Mouse (Mus musculus): ENCODE measurements at regions not wholly inside any gene's neighbourhood (a gene's known extent, or its start where the extent isn't known, plus 50 kb on each side); places are given as distances from the start of the nearest gene placed in this dataset.
A peak's percentile ranks its signal among the peaks of the same experiment; 100 is the strongest.

DNA sequence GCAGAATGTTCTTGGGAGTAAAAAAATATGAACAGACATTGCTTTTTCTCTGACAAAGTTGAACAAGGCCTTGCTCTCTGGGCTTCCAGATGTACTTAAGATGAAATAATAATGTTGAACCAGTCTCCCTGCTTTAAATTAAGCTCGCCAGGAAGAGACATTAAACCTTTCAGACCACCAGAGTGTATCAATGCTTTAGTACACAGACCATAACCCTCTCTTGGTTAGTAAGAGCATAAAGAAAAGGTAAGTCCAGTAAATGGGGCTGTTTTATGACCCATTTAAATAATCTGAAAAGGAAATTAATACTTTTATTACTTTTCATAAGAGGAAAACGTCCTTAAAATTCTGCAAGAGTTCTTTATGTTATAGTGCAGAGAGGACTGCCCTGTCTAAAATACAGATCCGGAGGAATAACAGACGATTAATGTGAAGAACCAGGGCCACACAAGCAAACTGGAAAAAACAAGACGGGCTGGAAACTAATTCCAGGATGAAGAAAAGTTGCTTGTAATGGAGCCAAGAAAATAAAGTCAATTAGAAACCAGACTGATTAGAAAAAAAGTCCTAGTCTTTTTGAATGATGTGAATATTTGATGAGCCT lies 74.4 kb downstream of the Mettl11b start:
- intact Hi-C loops (cut with DNase I), result no loop called here

DNA sequence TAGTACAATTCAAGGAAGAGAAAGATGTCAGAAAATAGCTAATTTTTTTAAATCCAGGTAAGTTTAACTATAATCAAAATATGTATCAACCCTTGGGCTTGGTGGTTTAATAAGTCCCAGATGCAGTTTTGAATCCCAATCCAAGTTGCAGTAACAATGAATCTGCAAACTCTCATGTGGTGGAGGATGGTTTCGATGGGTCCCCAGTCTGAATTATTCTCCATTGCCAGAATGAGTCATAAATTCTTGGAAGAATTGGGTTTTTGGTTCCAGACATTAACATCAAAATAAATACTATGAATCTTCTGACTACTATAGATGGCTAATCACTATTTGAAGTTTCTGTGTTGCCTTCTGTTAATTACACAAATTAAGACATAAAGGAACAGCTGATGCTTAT lies 82.9 kb downstream of the Mettl11b start:
- intact Hi-C loops (cut with DNase I), result no loop called here

More for the DNA sequence above, 74.4 kb downstream of the Mettl11b start:
- no peak for DNase-seq (ENCODE audit: low spot score in 2 of 2)

DNA sequence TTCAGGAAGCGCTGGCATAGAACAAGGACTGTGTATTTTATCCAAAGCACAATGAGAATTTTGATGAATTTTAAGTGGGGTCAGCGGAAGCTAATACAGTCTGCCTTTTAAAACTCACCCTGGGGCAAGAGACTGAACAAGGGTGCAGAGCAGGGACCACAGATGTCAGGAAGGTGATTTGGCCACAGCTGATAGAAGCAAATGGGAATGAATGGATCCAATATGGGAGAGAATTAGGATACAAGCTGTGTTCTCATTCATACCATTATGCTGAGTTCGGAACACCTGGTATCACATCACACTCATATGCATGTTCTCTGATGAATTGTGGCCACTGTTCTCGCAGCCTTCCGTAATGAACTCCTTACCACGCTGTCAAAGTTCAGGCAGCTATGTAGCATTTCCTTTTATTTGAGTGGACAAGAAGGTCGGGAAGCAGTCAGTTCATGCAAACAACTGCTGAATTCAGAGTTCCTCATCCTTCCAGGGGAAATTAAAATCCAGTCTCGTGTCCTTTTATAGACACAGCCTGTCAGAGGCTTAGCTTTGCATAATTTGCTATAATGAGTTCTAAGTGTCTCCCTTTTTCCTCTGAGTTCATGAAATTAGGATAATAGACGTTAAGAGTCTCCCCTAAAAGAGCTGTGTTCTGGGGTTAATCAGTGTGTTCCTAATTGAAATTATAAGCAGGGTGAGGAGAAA lies 84.4 kb downstream of the Mettl11b start:
- DNase-seq (ENCODE audit: low spot score in 2 of 2), result no peak
- intact Hi-C loops (cut with DNase I), result no loop called here

More for the DNA sequence above, 82.9 kb downstream of the Mettl11b start:
- DNase-seq (ENCODE audit: low spot score in 2 of 2), result no peak

DNA sequence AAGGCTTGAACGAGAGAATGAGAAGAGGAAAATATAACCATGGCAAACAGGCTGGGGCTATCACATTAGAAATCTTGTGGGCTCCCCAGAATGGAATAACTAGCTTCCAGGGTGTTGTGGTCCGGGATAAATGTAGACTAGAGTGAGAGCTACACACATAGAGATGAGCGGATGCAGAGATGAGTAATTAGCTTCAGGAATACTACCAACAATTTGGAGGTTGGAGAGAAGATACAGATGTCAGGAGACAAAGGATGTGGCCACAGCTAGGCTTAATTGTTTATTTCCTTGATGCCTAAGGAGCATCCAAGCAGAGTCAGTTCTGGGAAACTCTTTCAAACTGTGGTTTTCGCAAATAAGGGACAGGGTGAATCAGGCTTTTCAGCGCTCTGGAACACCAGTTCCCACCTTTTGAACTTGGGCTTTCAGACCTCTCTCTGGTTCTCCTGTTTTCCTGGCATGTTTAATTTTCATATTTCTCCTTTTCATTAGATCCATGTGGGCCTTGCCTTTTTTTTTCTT lies 94.7 kb downstream of the Mettl11b start:
- no peak for DNase-seq (ENCODE audit: low spot score in 2 of 2)
- intact Hi-C loops (cut with DNase I), result no loop called here

GRCm38 (mm10) chr1:163624887-163625286 lies 100.1 kb downstream of the Mettl11b start:
- DNase-seq (ENCODE audit: low spot score in 2 of 2), result no peak
- intact Hi-C loops (cut with DNase I), result no loop called here

DNA sequence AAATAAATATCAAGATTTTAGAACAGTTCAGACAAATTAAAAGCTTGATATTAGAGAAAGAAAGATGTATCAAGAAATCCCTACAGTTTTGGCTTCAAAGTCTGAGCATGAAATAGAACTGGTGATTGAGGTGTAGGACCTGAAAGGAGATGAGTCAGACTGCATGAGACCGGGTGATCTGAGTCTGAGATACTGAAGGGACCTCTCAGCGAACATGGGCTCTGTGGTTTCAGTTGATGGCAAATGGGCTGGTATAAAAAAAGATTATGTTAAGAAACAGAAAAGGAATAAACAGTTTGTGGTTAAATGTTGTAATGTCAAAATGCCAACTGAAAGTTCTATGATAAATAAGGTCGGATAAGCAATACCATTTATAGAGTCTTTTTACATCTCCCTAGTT lies 103.7 kb downstream of the Mettl11b start:
- intact Hi-C loops (cut with DNase I), result no loop called here

DNA sequence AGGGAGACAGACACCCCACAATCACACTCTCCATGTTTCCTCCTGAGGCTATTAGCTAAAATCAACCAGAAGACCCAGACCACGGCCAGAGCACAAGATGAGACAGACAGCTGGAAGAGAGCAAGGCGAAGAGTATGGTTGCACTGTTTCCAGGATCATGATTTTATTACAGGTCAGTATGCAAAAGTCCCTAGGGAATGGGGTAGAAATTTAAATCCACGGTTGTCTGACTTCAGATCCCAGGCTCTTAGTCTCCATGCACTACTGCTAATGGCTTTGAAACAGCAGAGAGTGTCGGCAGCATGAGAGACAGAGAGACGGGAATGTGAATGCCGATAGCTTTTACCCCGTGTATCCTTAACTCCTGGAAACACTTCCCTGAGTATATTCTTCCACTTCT lies 105.2 kb downstream of the Mettl11b start:
- intact Hi-C loops (cut with DNase I), result no loop called here
- no peak for DNase-seq (ENCODE audit: low spot score in 2 of 2)

More for the DNA sequence above, 103.7 kb downstream of the Mettl11b start:
- no peak for DNase-seq (ENCODE audit: low spot score in 2 of 2)

GRCm38 (mm10) chr1:163618132-163618531 lies 106.9 kb downstream of the Mettl11b start:
- intact Hi-C loops (cut with DNase I), result no loop called here
- DNase-seq (ENCODE audit: low spot score in 2 of 2), result no peak

GRCm38 (mm10) chr1:163616596-163616995 lies 108.4 kb downstream of the Mettl11b start:
- DNase-seq (ENCODE audit: low spot score in 2 of 2), result no peak
- intact Hi-C loops (cut with DNase I), result no loop called here

GRCm38 (mm10) chr1:163608429-163608828 lies 116.6 kb downstream of the Mettl11b start:
- intact Hi-C loops (cut with DNase I), result no loop called here
- peak in 1 of 2 experiments; percentile 64 for DNase-seq (ENCODE audit: low spot score in 2 of 2)

- intact Hi-C loops (cut with DNase I), result no loop called here
- DNase-seq (ENCODE audit: low spot score in 2 of 2), result no peak
Measured at GRCm38 (mm10) chr1:163607701-163608100, 117.3 kb downstream of the Mettl11b start.

- no peak for DNase-seq (ENCODE audit: low spot score in 2 of 2)
- intact Hi-C loops (cut with DNase I), result no loop called here
Measured at GRCm38 (mm10) chr1:163599926-163600890, 124.8 kb downstream of the Mettl11b start.

DNA sequence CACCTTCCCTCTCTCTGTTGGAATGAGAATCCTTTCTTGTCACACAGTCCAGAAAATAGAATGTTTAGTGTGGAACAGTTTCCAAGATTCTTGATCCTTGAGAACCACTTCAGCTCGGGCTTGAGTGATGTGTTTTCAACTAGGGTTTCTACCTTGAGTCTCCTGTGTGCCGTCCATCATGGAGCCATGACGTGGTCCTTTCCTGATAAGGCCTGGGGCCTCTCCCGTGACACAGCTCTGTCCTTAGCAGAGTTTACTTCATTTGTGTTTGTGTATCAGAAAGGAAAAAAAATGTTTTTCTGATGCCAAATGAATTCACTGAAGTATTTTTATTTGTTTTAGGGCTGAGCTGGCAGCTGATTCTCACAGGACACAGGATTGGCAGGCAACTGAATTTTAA lies 148.6 kb downstream of the Mettl11b start:
- no peak for DNase-seq (ENCODE audit: low spot score in 2 of 2)
- intact Hi-C loops (cut with DNase I), result no loop called here

DNA sequence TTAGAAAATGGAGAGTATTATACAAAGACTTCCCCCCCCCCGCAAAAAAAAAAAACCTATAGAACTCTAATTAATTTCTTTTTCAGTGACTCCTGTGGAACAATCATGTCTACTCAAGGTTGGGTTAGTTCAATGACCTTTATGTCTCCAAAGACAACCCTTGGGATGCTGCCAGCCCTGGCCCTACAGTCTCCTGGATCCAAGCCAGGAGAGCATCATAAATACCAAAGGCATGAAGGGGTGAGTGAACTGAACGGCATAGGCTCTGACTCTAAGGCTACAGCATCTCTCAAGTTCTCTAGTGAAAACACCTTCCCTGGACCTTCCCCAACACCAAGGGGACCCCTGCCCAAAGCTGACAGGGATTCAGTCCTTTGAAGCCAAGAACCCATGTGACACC lies 149.4 kb downstream of the Mettl11b start:
- intact Hi-C loops (cut with DNase I), result no loop called here

GRCm38 (mm10) chr1:163574409-163575161 lies 150.4 kb downstream of the Mettl11b start:
- intact Hi-C loops (cut with DNase I), result no loop called here
- DNase-seq (ENCODE audit: low spot score in 2 of 2), result no peak

More for the DNA sequence above, 149.4 kb downstream of the Mettl11b start:
- no peak for DNase-seq (ENCODE audit: low spot score in 2 of 2)

DNA sequence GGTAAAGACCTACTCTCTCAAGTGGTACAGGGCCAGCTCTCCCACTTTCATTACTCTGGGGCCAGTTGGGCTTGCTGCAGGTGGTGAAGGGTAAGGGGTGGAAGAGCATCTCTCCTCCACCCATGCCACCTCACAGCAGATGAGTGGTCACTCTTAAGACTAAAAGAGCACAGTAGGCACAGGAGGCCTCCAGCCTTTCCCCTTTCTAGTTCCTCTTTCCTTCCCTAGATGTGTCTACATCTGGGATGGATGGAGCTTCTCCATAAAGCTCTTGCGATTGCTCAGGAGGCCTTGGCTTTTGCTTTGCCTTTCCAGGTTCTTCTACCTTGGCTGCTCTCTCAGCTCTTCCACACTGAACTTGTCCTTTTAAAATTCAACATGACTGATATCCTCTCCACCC lies 151.5 kb downstream of the Mettl11b start:
- intact Hi-C loops (cut with DNase I), result no loop called here

DNA sequence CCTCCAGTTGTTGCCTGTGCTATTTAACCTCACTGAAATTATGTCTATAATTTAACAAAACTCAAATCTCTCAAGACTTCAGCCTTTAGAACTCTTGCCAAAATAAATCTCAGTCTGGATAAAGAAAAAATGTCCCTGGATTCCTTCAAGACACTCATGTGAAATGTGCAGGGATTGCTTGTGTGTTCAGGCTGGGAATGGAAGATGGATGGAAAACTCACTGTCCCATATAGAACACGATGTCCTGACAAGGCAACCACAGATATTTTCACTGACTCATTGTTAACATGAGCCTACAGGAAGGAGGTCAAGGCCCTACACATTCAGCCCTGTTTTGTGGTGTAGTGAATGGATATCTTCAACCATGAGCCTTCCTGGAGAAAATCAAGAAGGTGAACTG lies 160.3 kb upstream of the Gorab start:
- DNase-seq (ENCODE audit: low spot score in 2 of 2), result no peak
- intact Hi-C loops (cut with DNase I), result no loop called here

More for the DNA sequence above, 151.5 kb downstream of the Mettl11b start:
- DNase-seq (ENCODE audit: low spot score in 2 of 2), result no peak

DNA sequence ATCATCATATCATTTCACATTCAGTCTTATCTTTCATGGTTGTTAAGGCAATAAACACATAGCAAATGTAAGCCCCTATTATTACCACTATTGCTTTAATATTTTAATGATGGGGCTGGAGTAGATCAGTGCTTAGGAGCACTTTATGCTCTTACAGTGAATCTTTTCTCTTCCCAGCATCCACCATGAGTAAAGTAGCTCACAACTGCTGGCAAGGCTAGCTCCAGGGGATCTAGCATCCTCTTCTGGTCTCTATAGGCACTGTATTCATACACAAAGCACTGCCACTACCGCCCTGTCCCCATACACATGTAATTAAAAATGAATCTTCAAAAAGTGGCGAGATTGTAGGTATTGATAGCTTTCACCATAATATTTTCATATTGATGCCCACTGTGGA lies 159.6 kb upstream of the Gorab start:
- no peak for DNase-seq (ENCODE audit: low spot score in 2 of 2)
- intact Hi-C loops (cut with DNase I), result no loop called here

DNA sequence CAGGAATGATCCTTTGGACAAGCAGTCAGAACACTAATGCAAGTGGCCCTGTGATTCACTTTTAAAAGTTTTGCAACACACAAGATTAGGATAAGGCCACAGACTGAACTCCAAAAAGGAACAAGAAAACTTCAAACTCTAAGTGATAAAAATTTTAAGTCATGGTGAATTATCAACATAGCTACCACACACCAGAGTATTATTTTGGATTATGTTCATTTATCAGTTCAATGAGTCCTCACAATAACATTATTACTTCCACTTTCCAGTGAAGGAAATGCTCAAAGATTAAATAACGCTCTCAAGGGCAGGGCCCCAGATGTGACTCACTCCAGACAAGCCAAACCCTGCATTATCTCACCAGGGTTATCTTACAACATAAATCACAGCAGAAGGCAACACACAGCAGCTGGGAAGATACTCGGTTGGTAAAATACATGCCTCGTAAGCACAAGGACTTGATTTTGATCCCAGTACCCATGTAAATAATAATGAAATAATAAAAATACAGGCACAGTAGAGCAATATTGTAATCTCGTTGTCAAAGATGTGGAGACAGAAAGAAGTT lies 158.8 kb upstream of the Gorab start:
- DNase-seq (ENCODE audit: low spot score in 2 of 2), result no peak
- intact Hi-C loops (cut with DNase I), result no loop called here

All from left cerebral cortex, postnatal 25 days (tissue).